Mouse (Mus musculus): ENCODE measurements at regions not wholly inside any gene's neighbourhood (a gene's known extent, or its start where the extent isn't known, plus 50 kb on each side); places are given as distances from the start of the nearest gene placed in this dataset.
"Not testable (repeated sequence)": the region's sequence is repeated elsewhere in the genome, so short reads cannot be mapped to it uniquely, and the experiment has no call there.

DNA sequence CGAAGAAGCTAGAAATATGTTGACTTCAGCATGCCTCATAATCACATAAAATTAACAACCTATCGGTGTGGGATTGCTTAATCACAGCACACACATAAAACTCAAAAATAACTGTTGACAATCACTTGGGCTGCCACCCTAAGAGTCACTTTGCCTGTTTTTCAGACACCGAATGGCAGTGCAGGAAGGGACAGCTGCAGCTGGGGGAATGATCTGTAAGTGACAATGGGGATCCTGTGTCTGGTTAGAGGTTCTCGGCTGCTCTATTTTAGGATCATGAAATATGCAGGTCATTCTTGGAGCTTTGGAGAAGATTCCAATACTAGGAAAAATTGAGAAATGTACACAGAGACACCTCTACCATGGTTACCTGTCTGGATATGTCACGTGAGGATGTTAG lies 54.4 kb upstream of the Tcf12 start:
- DNase-seq (ENCODE audit: low spot score in 2 of 2): no peak

DNA sequence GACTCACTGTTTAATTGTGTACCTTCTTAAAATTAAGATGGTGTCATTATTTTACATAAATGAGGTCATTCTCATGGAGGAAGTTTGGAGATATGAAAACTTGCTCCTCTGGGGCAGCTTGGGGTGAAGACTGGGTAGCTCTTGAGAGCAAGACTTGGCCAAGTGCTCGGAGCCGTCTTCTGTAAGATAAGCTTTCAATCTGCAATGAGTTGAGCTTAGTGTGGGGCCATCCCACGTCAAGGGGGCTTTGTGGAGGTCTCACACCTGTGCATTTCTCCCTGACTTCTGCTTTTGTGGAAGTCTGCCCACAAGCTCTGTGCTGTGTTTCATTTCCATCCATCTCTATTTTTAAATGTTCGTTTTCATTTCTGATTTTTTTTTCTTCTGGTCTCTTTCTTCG lies 54.9 kb upstream of the Tcf12 start:
- DNase-seq (ENCODE audit: low spot score in 2 of 2): peak in 1 of 2 experiments; percentile 26

DNA sequence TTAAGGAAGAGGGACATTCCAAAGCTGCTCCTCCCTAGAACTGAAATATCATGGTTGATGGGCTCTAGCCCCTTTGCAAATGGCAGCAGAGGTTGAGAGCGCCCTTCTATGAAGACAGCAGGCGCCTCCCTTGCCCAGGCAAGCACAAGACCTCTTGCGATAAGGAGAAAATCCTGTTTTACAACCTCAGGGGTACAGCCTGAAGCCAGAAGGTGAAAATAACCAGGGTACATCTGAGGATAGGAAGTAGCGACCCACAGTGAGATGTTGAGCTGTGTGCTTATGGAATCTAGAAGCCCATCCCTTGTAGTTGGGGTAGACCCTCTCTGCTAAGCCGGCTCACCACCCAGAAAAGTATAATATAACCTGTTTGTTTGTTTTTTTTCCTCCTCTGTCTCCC lies 57.6 kb upstream of the Tcf12 start:
- DNase-seq (ENCODE audit: low spot score in 2 of 2): no peak

DNA sequence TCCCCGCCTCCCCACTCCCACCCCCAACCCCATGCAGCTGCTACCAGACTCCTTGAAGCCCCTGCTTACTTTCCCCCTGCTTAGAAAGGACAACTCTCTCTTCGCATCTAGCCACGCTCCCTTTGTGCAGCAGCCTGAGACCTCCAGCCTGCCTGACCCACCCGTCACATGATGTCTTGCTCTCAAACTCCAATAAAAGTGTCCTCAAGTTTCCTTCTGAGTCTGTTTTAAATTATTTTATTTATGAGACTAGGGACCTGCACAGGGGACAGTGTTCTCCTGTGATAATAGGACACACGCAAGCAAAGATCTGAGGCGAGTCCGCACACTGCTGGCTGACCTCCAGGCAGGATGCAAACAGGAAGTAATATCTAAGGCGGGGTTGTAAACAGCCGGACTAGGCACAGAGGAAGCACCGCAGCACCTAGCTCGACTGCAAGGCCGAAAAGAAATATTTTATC lies 58.1 kb upstream of the Tcf12 start:
- peak; percentile 41 to 53 for DNase-seq (ENCODE audit: low spot score in 2 of 2)

DNA sequence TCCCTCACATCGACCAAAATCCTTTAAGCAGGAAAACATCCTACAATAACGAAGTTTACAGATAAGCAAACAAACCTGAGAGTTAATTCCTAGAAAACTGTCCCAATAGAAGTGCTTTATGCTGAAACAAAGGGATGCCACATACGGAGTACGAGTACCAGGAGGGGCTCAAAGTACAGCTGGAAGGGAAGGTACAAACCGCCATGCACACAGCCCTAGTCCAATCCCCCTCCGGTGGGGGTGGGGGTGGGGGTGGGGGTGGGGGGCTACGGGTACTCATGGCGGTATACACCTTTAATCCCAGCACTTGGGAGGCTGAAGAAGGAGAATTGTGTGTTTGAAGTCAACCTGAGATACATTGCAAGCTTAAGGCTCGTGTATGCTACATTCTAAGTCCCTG lies 58.6 kb upstream of the Tcf12 start:
- DNase-seq (ENCODE audit: low spot score in 2 of 2): no peak

DNA sequence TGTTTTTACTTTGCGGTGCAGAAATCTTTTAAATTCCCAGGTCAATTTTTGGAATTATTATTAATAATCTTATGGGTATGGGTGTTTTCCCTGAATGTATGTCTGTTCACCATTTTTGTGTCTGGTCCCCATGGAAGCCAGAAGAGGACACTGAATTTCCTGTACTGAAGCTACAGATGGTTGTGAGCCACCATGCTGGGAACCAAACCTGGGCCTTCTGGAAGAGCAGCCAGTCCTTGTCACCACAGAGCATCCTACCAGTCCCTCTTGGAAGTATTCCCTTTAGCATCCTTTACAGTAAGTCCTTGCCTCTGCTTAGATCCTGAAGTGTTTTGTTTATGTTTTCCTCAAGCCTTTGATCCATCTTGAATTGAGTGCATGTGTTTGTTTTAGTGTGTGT lies 60.7 kb upstream of the Tcf12 start:
- DNase-seq (ENCODE audit: low spot score in 2 of 2): no peak

DNA sequence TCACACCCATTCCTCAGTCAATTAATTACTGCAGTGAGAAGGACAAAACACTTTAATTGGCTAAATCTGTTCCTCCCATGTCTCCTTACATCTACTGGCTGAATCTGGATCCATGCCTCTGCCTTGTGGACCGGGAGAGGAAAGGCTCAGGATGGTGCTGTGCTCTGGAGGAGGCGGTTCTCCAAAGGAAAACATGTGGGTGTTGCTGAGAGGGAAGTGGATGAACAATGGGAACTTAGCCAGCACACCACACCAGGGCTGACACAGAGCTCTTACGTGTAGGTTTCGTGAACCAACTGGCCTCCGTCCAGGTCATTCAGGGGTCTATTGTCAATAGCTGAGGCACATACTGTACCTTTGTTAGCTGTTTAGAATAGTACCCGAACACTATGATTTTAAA lies 69.3 kb upstream of the Tcf12 start:
- DNase-seq (ENCODE audit: low spot score in 2 of 2): no peak

DNA sequence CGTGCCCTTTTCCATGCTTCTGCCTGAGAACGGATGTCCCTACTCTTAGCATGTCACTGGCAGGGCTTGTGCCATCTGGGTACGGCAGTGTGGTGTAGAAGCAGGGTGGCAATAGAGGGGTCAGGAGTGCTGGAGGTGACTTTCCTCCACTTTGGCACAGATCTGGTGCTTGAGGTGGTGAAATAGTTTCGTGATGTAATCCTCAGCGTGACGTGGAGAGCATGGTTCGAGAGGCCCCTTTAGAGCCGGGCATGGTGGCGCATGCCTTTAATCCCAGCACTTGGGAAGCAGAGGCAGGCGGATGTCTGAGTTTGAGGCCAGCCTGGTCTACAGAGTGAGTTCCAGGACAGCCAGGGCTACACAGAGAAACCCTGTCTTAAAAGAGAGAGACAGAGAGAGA lies 71.7 kb upstream of the Tcf12 start:
- DNase-seq (ENCODE audit: low spot score in 2 of 2): no peak

DNA sequence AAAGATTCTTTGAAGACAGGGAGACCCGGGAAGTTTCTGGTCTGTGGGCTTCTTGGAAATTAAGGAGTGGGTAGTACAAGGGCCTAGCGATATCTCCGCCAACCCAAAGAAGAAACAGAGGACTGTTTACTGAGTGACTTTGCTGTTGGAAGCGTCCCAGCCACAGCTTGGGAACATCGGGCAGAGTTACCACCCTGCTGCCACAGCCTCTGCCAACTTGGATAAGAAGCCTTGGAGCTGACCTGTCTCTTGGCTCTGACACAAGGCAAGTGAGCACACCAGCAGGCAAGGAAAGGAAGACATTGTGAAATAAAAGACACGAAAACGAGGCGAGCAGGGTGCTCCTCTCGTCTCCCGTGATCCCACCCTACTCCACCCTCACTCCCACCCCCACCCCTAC lies 72.3 kb upstream of the Tcf12 start:
- no peak for DNase-seq (ENCODE audit: low spot score in 2 of 2)

DNA sequence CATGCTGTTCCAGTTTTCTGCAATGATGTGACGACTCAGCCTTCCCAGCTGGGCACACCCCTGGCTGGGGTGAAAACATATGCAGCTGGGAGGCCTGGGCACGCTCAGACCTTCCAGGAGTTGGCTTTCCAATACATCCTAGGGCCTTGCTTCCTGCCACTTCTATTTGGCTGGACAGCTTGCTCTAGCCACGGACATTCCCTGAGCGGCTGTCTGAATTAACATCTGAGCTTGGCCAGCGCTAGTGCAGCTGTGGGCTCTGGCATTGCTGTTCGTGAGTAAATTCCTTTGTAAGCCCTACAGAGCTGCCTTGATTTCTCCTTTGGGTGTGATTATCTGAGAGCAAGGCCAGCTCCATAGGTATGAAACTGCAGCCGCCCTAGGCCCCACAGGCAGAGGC lies 78.2 kb upstream of the Tcf12 start:
- DNase-seq (ENCODE audit: low spot score in 2 of 2): no peak

DNA sequence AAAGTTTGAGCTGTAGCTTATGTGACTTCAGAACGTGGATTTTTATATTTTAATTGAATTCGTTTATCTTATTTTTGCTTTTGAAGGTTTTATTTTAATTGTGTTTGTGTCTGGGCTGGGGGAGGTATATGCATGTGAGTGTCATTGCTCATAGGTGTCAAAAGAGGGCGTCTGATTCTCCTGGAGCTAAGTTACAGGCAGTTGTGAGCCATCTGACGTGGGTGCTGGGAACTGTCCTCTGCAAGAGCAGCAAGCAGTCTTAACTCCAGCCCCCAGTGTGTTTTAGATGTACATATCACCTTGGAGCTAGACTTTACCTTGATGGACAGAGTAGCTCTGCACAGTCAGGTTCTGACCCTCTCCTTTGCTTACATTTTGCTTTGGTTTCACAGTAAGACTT lies 79.0 kb upstream of the Tcf12 start:
- no peak for DNase-seq (ENCODE audit: low spot score in 2 of 2)

DNA sequence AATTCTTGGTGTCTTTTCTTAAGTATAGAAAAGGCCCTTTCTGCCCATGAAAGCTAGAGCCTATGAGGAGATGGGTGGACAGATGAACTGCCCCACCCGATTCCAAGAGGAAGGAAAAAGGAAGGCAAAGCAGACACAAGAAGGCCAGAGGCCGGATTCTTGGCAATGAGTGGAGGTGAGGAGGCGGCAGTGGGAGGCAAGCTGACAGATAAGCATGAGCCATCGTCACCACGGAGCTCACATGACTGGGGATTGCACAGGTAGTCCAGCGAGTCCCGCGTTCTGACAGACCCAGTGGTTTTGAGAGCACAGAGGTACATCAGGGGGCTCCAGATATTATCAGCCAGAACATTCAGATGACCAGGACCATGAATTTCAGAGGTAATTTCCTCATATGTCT lies 79.4 kb upstream of the Tcf12 start:
- no peak for DNase-seq (ENCODE audit: low spot score in 2 of 2)

DNA sequence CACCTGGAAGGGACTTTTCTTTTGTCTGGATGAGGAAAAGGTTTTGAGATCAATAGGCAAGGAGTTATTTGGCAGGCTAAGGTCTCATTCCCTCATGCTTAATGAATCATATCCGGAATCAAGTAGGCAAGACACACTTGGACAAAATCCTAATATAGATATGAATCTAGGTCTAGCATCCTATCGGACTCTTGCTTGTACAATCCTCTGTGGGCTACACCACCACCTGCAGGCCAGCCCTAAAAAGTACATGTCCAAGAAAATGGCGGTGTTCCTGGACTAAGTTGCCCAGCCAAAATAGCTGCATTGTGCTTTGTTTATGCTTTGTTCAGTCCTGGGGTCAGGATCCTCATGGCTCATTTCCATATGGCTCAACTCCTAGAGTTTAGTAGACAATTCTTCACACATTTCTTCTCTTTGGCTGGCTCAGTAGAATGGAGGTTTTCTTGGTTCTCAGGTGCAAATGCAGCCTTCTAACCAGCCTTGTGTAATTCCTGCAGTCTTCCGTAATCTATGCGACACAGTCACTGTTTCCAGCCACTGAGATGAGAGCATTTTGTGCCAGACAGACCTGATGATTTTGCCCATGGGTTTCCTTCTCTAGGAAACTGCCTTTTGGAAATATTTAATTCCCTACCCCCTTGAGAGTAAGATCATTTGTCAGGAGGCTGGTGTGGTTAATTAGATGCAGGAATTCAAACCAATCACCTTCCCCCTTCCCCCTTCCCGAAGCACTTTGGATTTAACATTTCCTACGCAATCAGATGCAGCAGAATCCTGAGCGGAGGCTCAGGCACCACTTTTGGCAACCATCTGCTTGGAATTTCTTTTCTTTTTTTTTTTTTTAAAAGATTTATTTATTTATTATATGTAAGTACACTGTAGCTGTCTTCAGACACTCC lies 80.6 kb upstream of the Tcf12 start:
- peak; percentile 19 to 59 for DNase-seq (ENCODE audit: low spot score in 2 of 2)

DNA sequence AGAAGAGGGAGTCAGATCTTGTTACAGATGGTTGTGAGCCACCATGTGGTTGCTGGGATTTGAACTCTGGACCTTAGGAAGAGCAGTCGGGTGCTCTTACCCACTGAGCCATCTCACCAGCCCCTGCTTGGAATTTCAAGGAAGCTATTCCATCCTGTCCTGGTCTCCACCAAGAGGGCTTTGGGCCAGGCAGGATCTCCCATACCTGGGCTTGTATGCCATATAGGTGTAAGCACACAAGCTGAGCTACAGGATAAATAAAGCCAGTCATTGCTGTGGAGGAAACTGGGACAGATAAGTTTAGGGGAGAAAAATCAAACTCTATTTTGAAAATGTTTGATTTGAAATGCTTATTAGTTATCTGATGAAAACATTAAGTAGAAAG lies 81.3 kb upstream of the Tcf12 start:
- DNase-seq (ENCODE audit: low spot score in 2 of 2): not testable (repeated sequence)

DNA sequence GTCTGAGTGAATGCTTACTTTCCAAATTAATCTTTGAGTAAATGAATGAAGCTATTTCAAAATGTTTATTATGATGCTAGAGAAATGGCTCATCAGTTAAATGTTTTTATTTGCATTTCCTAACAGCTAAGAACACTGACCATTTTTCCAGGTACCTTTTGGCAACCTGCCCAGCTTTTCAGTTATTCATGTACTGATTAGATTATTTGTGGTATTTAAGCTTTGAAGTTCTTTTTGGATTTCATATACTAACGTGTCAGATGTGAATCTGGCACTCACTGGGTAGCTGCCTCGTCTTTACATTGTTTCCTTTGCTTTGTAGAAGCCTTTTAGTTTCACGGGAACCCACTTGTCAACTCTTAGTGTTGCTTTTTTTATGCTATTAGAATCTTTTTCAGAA lies 79.3 kb upstream of the Zfp280d start:
- DNase-seq (ENCODE audit: low spot score in 2 of 2): no peak

DNA sequence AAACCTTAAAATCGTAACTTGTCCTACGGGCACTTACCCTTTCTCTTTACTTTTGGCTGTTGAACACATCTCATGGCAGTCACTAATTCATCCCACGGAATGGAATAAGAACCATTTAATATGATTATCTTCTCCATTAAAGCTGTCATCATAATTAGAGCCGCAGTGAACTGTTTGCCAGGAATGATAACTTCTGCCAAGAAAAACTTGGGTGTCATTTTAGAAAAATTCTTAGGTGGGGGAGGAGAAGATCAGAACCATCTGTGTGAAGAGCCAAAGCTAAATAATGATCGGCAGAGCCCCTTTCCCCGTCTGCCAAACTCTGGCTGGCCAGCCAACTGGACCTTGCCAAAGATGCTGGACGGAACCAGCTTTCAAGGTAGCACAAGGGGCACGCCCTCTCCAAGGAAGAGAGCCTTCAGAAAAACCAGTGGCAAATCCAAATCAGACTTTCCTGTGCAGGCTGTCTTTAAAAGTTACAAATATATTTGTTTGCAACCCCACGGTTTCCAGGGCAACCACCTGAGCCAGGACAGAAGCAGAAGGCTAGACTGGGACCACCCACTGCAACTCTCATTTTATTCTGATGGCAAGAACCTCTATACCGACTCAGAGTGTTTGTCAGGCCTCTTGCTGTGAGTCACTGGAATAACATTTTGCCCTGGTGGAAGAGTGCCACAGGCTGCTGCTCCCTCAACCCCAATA lies 77.9 kb upstream of the Zfp280d start:
- DNase-seq (ENCODE audit: low spot score in 2 of 2): no peak

DNA sequence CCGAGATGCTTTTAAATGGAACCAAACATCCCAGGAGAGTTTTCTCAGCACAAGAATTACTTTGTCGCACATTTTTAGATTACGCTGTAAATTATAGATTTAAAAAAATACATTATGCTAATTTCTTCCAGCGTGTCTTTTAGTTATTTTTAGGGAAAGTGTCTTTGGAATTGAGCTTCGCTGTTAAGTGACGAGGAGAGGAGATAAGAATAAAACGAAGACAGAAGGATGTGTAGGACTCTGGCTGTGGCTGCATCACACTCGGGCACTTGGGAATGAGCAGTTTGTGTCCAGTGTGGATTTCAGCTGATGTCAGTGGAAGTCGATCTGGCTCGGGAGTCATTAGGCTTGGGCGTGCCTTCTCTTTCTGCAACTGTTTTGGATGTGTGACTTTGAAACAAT lies 77.3 kb upstream of the Zfp280d start:
- DNase-seq (ENCODE audit: low spot score in 2 of 2): no peak

DNA sequence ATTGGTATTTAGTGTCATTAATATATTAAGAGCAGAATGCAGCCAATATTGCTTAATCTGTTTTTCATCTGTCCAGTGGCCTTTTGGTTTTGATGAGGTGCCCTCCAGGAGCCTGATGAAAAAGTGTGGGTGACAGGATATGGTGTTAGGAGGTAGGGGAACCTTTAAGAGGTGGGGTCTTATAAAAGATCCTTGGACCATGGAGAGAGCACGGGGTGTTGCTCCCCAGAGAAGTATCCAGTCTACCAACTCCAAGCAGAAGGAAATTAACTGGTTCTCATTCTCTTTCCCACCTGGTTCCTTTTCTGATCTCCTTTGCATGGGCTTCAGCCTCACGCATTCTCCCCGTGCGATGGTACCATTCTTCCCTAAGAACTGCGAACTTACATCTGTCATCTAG lies 75.7 kb upstream of the Zfp280d start:
- DNase-seq (ENCODE audit: low spot score in 2 of 2): no peak

DNA sequence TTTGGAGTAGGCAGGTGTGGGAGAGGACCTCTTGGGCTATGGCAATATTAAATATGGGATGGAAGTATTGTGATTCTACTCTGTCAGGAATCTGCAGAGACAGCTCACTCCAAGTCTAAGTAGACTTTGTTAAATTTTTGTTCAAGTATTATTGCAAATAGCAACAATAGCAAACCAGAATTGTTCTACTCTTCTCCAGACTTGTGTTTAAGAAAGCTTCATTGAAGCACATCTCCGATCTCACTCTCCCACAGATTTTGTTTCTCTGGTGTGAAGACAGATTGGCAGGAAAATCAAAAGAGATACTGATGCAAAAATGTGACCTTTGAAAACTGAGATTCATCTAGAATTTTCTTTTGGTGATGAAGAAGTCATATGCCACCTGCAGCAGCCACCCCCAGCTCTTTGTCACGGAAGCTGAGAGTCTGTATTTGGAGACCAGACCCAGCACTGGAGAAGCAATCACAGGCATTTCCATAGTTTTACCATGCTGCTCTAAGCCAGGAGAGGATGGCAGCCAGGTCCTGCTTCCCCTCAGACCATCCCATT lies 70.2 kb upstream of the Zfp280d start:
- no peak for DNase-seq (ENCODE audit: low spot score in 2 of 2)

DNA sequence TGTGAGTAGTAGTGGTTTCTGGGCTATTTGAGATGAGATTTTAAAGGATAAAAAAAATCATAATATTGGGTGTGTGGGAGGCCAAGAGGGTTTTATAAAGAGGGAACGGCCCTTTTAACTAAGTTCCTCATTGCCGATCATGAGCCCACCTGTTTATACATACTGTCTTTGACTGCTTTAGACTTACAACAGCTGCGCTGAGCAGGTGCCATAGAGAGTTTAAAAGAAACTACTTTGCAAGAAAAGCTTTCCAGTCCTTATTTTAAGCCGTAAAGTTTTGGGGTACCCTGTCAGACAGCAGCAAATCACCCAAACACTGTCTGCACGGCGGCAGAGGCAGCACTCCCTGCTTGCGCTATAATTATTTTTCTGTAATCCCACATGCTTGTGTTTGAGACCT lies 68.8 kb upstream of the Zfp280d start:
- DNase-seq (ENCODE audit: low spot score in 2 of 2): no peak

DNA sequence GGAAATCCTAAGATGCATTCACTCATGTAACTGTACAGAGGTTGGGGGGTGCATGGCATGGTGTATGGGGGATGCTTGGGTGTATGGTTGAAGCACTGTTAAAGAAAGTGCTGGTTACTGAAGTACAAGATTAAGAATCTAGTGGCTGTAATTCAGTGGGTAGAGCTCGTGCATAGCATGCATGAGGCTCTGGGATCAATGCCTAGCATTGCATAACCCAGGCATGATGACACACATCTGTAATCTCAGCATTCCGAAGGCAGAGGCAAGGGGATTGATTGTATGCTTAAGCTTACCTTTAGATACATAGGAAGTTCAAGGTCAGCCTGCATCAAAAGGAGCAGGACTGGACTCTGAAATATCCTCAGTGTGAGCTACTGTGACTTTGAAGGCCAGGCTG lies 67.7 kb upstream of the Zfp280d start:
- no peak for DNase-seq (ENCODE audit: low spot score in 2 of 2)

DNA sequence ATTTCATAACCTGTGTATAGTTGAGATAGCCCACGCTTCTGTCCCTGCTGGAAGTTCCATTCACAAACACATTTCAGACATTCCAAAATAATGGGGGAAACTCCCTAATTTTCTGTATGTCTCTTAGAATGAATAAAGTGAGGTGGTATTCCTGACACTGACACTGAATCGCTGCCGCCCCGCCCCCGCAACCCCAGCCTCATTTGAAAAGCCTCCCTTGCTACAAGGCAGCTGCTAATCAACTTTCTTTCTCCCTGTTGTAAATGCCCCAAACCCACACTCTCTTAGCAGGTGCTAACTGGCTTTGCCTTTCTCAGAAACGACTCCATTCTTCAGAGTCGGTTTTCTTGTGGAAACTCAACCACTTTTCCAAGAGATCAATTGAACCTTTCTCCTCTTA lies 66.4 kb upstream of the Zfp280d start:
- no peak for DNase-seq (ENCODE audit: low spot score in 2 of 2)

All from natural killer cell, adult 2 months (primary cell).